ENCODE assay signal across 22 mouse cellular contexts in the genomic region with DNA sequence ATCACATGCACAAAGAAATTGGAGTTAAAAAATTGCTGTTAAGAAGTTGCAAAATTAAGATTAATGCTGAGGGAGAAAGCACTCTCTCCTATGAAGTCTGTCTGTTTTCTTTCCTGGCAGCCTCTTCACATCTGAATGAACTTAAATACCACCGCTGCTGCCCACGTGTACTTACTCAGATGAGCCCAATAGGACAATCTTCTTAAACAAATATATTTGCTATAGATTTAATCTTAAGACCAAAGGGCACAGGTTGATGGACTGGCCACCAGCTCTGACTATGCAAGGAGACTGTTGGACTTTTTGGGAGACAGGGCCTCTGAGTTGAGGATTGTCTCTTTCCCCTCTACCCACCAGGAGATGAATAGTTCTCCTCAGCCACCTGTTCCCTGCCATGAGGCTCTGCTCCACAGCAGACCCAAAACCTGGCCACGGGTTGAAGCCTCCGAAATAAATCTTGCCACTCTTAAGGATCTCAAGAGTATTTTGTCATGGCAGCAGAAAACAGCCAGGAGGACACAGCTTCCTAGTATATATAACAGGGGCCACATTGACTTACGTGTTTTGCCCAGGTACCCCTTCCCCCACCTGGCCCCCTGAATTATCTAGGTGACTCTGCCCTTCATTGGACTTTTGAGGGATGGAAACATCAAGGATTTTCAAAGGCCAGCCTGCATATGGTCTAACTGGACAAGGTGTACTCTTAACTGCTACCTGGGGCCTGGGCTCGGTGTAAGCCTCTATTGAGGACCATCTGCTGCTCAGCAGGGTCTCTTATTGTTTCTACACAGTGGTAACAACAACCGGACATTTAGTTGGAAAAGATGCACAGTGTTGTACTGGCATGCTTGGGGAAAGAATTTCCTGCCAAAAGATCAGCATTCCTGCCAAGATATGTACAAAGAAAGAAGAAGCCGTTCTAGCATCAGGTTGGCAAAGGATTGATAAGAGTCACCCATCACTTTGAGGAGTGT. TPM values are rescaled to one million over a fixed set of nuclear protein-coding genes. Genes with fewer than 3 reads are reported as not detected.
DNase-seq lines count a peak whose midpoint lies in the region; ATAC-seq and TF ChIP-seq lines count a peak whose summit lies in the region.
"Had no signal": no experiment of that assay in that cellular context is flagged by ENCODE, and none has a peak within 500 bp of the region (broad histone marks: within the 10 kb centered on the region; RNA-seq: fewer than 3 reads in every experiment).

No protein-coding gene starts in this region.

- no peaks in the 10 kb centered on the region for H3K36me3 ChIP-seq in liver, postnatal 0 days (replicated peaks; ENCODE audit: insufficient read depth, low read length)
- no peaks in the 10 kb centered on the region for H3K36me3 ChIP-seq in liver, embryonic 12.5 days
- H3K36me3 ChIP-seq in lung, postnatal 0 days (ENCODE audit: insufficient read depth, low read length) = no peaks in the 10 kb centered on the region
- no peaks in the 10 kb centered on the region for H3K36me3 ChIP-seq in forebrain, embryonic 15.5 days
- H3K36me3 ChIP-seq: heart, embryonic 12.5 days; limb, embryonic 12.5 days; liver, embryonic 15.5 days; neural tube, embryonic 15.5 days; stomach, embryonic 15.5 days had no signal

- TF ChIP-seq EP300 in liver, postnatal 0 days (IDR thresholded peaks at IDR 0.05; ENCODE audit: low read depth) = no peak
- no peak for TF ChIP-seq EP300 in lung, postnatal 0 days (IDR thresholded peaks at IDR 0.05)

- ATAC-seq in liver, postnatal 0 days = 0 out of 2 replicates have a peak, but pooled peaks have one; percentile 11
- ATAC-seq in liver, embryonic 12.5 days = no peak
- no peak for ATAC-seq in lung, postnatal 0 days
- ATAC-seq in forebrain, embryonic 15.5 days (replicated peaks) = no peak
- ATAC-seq: activated CD4-positive, CD25-positive, alpha-beta regulatory T cell, adult 4 months; forebrain, embryonic 13.5 days; hindbrain, postnatal 0 days had no signal

- no peak overlapping the region for H3K4me2 ChIP-seq in liver, postnatal 0 days (ENCODE audit: low read depth, low read length)
- no peak overlapping the region for H3K4me2 ChIP-seq in liver, embryonic 12.5 days
- H3K4me2 ChIP-seq in lung, postnatal 0 days (replicated peaks; ENCODE audit: low read depth, low read length) = no peak overlapping the region
- no peak overlapping the region for H3K4me2 ChIP-seq in forebrain, embryonic 15.5 days (replicated peaks)
- H3K4me2 ChIP-seq: forebrain, embryonic 13.5 days; heart, embryonic 12.5 days; limb, embryonic 12.5 days; liver, embryonic 15.5 days; midbrain, embryonic 11.5 days; neural tube, embryonic 15.5 days; stomach, embryonic 15.5 days had no signal

- peaks cover 19% of the 10 kb centered on the region; the same call in 1 of the 2 replicates for H3K4me1 ChIP-seq in liver, postnatal 0 days (ENCODE audit: insufficient read depth)
- 0 out of 2 replicates have a peak, but pooled peaks cover 2% of the 10 kb centered on the region for H3K4me1 ChIP-seq in liver, embryonic 12.5 days
- no peaks in the 10 kb centered on the region for H3K4me1 ChIP-seq in lung, postnatal 0 days (ENCODE audit: insufficient read depth, low read depth, low read length)
- peaks cover 20% of the 10 kb centered on the region for H3K4me1 ChIP-seq in forebrain, embryonic 15.5 days
- H3K4me1 ChIP-seq: stomach, embryonic 15.5 days had no signal

- H3K9ac ChIP-seq in liver, postnatal 0 days (replicated peaks) = no peak overlapping the region
- H3K9ac ChIP-seq in liver, embryonic 12.5 days = no peak overlapping the region
- H3K9ac ChIP-seq in lung, postnatal 0 days (replicated peaks; ENCODE audit: low read depth) = no peak overlapping the region
- no peak overlapping the region for H3K9ac ChIP-seq in forebrain, embryonic 15.5 days (replicated peaks)
- H3K9ac ChIP-seq: forebrain, embryonic 13.5 days; heart, embryonic 12.5 days; limb, embryonic 12.5 days; liver, embryonic 15.5 days; neural tube, embryonic 15.5 days; stomach, embryonic 15.5 days had no signal

- H3K9me3 ChIP-seq in liver, postnatal 0 days (ENCODE audit: low read length) = no peaks in the 10 kb centered on the region
- no peaks in the 10 kb centered on the region for H3K9me3 ChIP-seq in liver, embryonic 12.5 days (replicated peaks)
- no peaks in the 10 kb centered on the region for H3K9me3 ChIP-seq in lung, postnatal 0 days (ENCODE audit: low read length)
- H3K9me3 ChIP-seq in forebrain, embryonic 15.5 days = no peaks in the 10 kb centered on the region
- H3K9me3 ChIP-seq: forebrain, embryonic 13.5 days; heart, embryonic 12.5 days; limb, embryonic 12.5 days; liver, embryonic 15.5 days; neural tube, embryonic 15.5 days; stomach, embryonic 15.5 days had no signal

- no peak for DNase-seq in liver, postnatal 0 days
- peak; percentile 98 for DNase-seq in brain, adult 2 months (ENCODE audit: low read depth, low spot score)
- DNase-seq in cerebellum, adult 9-10 months = peak; percentile 99
- no peak for DNase-seq in lung, postnatal 0 days (ENCODE audit: low spot score)
- DNase-seq in kidney, postnatal 25 days = no peak
- DNase-seq: adrenal gland, postnatal 10 days; heart, postnatal 10 days; kidney, postnatal 36 days; lung, postnatal 10 days; right cerebral cortex, adult 18-20 months; thymus, adult 2 months had no signal

- no peak for TF ChIP-seq CTCF in liver, postnatal 0 days (IDR thresholded peaks at IDR 0.05; ENCODE audit: low read depth)
- no peak for TF ChIP-seq CTCF in lung, postnatal 0 days (IDR thresholded peaks at IDR 0.05)

- 69% methylated on average over 8 of the region's 8 CpGs for WGBS in liver, postnatal 0 days (ENCODE audit: insufficient replicate concordance)
- 69% methylated on average over 8 of the region's 8 CpGs for WGBS in liver, embryonic 12.5 days (ENCODE audit: insufficient replicate concordance)
- WGBS in lung, postnatal 0 days = 70% methylated on average over 8 of the region's 8 CpGs
- WGBS in forebrain, embryonic 15.5 days = 70% methylated on average over 8 of the region's 8 CpGs

- H3K27me3 ChIP-seq in liver, postnatal 0 days (ENCODE audit: insufficient read depth, low read length) = no peaks in the 10 kb centered on the region
- H3K27me3 ChIP-seq in liver, embryonic 12.5 days (replicated peaks) = peaks cover 23% of the 10 kb centered on the region
- H3K27me3 ChIP-seq in lung, postnatal 0 days (replicated peaks; ENCODE audit: insufficient read depth, low read length) = peaks cover 9% of the 10 kb centered on the region
- no peaks in the 10 kb centered on the region for H3K27me3 ChIP-seq in forebrain, embryonic 15.5 days
- H3K27me3 ChIP-seq: forebrain, embryonic 13.5 days; stomach, embryonic 15.5 days had no signal

- H3K27ac ChIP-seq in liver, postnatal 0 days (ENCODE audit: low read depth) = peak overlapping the region; percentile 22; the same call in 1 of the 2 replicates
- H3K27ac ChIP-seq in liver, embryonic 12.5 days = no peak overlapping the region
- H3K27ac ChIP-seq in lung, postnatal 0 days (ENCODE audit: low read length) = no peak overlapping the region
- no peak overlapping the region for H3K27ac ChIP-seq in forebrain, embryonic 15.5 days (replicated peaks)
- H3K27ac ChIP-seq: forebrain, embryonic 13.5 days; hindbrain, postnatal 0 days; limb, embryonic 12.5 days; liver, embryonic 15.5 days; neural tube, embryonic 15.5 days; stomach, embryonic 15.5 days had no signal

- no peak overlapping the region for H3K4me3 ChIP-seq in liver, postnatal 0 days (ENCODE audit: low read depth, low read length)
- no peak overlapping the region for H3K4me3 ChIP-seq in liver, embryonic 12.5 days
- no peak overlapping the region for H3K4me3 ChIP-seq in lung, postnatal 0 days (ENCODE audit: low read depth, low read length)
- H3K4me3 ChIP-seq in forebrain, embryonic 15.5 days = no peak overlapping the region
- H3K4me3 ChIP-seq: forebrain, embryonic 13.5 days; heart, embryonic 12.5 days; limb, embryonic 12.5 days; liver, embryonic 15.5 days; neural tube, embryonic 15.5 days; stomach, embryonic 15.5 days had no signal

RNA-seq across cellular contexts. Expression of gene Chn2, which starts 6.7 kb away (rescaled TPM):
- polyA plus RNA-seq in liver, postnatal 0 days (2015; fragmentation: Nextera tagmentation; extraction: Ambion mirVana) = 10.8 and 12.4 TPM in 2 replicates
- 4.9 and 5.9 TPM in 2 replicates for polyA plus RNA-seq in liver, embryonic 12.5 days (2016; fragmentation: Nextera tagmentation; extraction: Ambion mirVana)
- polyA plus RNA-seq in lung, postnatal 0 days (2015; fragmentation: Nextera tagmentation; extraction: Ambion mirVana) = 6.8 and 7.0 TPM in 2 replicates
- polyA plus RNA-seq in forebrain, embryonic 15.5 days (2015; fragmentation: Nextera tagmentation; extraction: Ambion mirVana) = 41.6 and 46.2 TPM in 2 replicates

Comparison
In these comparisons a context has a peak if more than half of its experiments do, and no peak if none do; other contexts are left out.
1. DNase-seq: peak in brain, adult 2 months (single experiment) and cerebellum, adult 9-10 months (single experiment); none in liver, postnatal 0 days (single experiment), lung, postnatal 0 days (single experiment) and kidney, postnatal 25 days (0 of 2).